Mouse (Mus musculus) R1 (cell line): ENCODE measurements around the gene Brsk1.
A peak's percentile ranks its signal among the peaks of the same experiment; 100 is the strongest.

Experiments used
- DNase-seq: peaks from one replicate; pipeline ENCODE4 v3.0.0-alpha.2; 2018; ENCODE audit warnings: low read depth, low spot score

Brsk1 gene

GRCm38 (mm10) chr7:4690387-4690786, at the start of gene Brsk1:
Gene Brsk1 (plus strand): TSS chr7:4690604.
- peak; percentile 92 for DNase-seq

GRCm38 (mm10) chr7:4641155-4641554, 49.2 kb upstream of the Brsk1 start:
- DNase-seq = no peak

DNA sequence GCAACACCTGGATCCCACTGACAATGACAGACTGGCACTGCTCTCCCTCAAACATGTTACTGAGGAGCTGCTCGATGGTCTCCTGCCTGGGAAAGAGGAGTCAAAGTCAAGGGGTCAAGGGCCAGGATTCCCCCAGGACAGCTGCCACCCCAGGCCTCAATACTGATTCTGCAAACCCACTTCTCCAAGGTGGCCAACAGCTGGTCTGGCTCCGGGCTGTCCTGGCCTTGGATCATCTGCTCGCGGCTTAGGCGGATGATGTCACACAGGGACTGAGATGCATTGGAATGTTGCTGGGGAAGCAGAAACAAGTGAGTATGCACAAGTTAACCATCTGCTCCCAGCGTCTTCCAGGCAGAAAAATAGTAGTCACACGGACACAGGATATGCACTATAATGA, 48.4 kb upstream of the Brsk1 start:
- peak; percentile 26 for DNase-seq

- DNase-seq = no peak
These were observed 47.2 kb upstream of the Brsk1 start for GRCm38 (mm10) chr7:4643225-4643624.

DNA sequence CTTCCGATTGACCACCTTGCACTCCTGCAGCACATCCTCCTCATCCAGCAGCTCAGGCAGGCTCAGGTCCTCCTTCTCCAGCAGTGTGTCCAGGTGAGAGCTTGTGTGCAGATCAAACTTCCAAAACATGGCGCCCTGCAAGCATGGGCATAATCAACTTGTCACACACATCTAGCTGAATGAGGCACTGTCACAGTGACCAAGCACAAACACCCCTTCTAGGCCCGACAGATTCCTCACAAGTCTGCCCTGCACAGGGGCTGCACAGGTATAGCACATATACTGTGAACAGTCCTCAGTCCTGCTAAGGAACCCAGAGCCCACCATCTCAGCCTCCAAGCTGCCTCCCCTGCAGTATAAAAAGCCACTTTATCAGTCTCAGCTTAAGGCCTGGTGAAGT, 43.6 kb upstream of the Brsk1 start:
- DNase-seq = no peak

- DNase-seq = no peak
These were observed 43.1 kb upstream of the Brsk1 start for GRCm38 (mm10) chr7:4647291-4647690.

DNA sequence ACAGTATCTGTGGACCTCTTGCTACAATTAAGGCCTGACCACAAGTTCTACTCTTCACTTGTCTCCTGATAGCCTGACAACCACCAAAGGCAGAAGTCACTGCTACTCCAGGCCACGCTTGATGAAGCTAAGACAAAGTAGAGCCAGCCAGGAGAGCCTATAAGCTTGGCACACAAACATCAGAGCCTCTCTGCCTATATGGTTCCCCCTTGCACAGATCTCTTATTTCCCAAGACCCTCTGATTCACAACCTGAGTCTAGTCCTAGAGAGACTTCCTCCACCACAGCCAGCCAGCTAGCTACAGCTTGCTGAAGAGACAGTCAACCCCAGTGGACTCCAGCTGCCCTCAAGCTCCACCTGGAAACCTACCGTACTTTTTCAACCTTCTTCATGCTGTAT, 42.4 kb upstream of the Brsk1 start:
- DNase-seq = no peak

- peak; percentile 83 for DNase-seq
These were observed 38.8 kb upstream of the Brsk1 start for GRCm38 (mm10) chr7:4651581-4651980.

- DNase-seq = no peak
These were observed 37.7 kb upstream of the Brsk1 start for GRCm38 (mm10) chr7:4652726-4653125.

GRCm38 (mm10) chr7:4653351-4653750, 37.1 kb upstream of the Brsk1 start:
- DNase-seq = no peak

- no peak for DNase-seq
These were observed 36.6 kb upstream of the Brsk1 start for GRCm38 (mm10) chr7:4653780-4654179.

DNA sequence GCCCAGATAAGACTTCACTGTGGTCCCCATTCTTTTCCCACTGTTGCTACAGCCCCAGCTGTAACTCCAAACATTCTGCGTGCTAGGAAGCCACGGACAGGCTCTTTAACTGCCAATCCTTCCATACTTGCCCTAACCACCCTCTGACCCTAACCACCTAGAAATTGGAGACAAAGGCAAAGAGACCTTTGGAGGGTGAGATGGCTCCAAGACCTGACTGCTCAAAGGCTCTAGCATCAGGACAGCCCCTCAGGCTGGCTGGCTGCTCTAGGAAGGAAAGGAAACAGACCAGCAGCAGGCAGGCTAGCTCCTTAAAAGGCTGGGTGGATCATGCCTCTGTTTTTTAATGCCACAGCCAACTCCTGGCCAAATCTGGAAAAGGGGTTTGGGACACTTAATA, 36.2 kb upstream of the Brsk1 start:
- no peak for DNase-seq

- DNase-seq = no peak
These were observed 35.0 kb upstream of the Brsk1 start for GRCm38 (mm10) chr7:4655393-4655792.

DNA sequence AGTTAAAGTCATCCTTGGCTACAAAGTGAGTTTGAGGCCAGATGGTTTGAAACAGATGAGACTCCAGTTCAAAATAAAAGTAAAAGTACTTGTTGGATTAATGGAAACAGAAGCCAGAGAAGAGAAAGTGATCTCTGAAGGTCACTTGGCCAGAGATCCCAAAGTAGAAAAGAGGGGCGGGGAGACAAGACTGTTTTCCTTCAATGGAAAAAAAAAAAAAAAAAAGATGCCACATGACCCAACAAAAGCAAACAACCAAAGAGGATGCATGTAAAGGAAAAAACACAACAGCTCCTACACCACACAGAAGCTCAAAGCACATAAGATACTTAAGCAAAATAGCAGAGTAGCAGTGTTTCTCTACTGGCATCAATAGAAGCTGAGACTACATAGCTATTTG, 34.5 kb upstream of the Brsk1 start:
- no peak for DNase-seq

GRCm38 (mm10) chr7:4656818-4657217, 33.6 kb upstream of the Brsk1 start:
- no peak for DNase-seq

- no peak for DNase-seq
These were observed 32.8 kb upstream of the Brsk1 start for GRCm38 (mm10) chr7:4657521-4658127.

GRCm38 (mm10) chr7:4658128-4658907, 32.1 kb upstream of the Brsk1 start:
- peak; percentile 37 for DNase-seq

DNA sequence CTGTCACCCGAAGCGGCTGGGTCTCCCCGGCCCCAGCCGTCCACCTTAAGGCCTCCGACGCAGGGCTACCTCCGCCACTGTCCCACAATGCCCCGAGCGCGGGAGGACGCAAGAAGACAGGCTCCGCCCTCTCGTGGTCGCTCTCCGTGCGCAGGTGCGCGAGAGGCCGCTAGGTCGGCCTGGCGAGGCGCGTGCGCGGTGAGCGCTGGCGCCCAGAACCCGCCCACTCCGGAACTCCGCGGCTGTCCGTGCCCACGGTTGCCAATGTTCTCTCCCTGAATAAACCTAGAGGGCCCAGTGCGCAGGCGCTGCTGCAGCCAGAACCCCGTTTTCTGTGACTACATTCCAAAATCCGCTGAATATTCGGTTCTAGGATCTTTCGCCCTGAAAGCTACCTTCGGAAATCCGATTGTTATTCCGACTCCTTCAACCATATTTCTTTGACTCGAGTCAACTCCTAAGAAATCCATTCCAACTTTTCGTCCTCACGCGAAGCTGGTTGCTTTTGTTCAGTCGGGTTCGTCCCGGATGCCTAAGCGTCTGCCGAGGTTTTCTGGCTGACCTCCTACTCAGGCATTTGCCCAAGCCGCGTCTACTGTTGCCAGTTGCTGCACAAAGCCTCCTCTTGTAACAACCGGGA, 31.4 kb upstream of the Brsk1 start, which contains the start of gene Ppp6r1:
Gene Ppp6r1 (minus strand): TSS at position 108 of the 640 bp plus-strand sequence.
- DNase-seq = peak; percentile 96

GRCm38 (mm10) chr7:4659911-4660443, 30.4 kb upstream of the Brsk1 start:
- DNase-seq = no peak

- DNase-seq = no peak
These were observed 27.2 kb upstream of the Brsk1 start for GRCm38 (mm10) chr7:4663179-4663578.

- DNase-seq = no peak
These were observed 26.7 kb upstream of the Brsk1 start for GRCm38 (mm10) chr7:4663742-4664141.

GRCm38 (mm10) chr7:4666871-4667270, 23.5 kb upstream of the Brsk1 start:
- no peak for DNase-seq
